Mouse (Mus musculus): Measurements from ENCODE around the gene Tnfsf11.

Tnfsf11 gene

GRCm38 (mm10) chr14:78287906-78288800, 19.7 kb downstream of the Tnfsf11 start:
- DNase-seq: peak; percentile 23 to 43

- DNase-seq: no peak
Observed at GRCm38 (mm10) chr14:78286011-78286548, 21.8 kb downstream of the Tnfsf11 start.

GRCm38 (mm10) chr14:78282490-78282889, 25.4 kb downstream of the Tnfsf11 start:
- no peak for DNase-seq

GRCm38 (mm10) chr14:78276395-78276930, 31.4 kb downstream of the Tnfsf11 start:
- no peak for DNase-seq

GRCm38 (mm10) chr14:78274851-78275250, 33.0 kb downstream of the Tnfsf11 start:
- DNase-seq: no peak

GRCm38 (mm10) chr14:78274146-78274545, 33.7 kb downstream of the Tnfsf11 start:
- no peak for DNase-seq

GRCm38 (mm10) chr14:78273571-78273970, 34.3 kb downstream of the Tnfsf11 start:
- DNase-seq: peak; percentile 69 to 71

- no peak for DNase-seq
Observed at GRCm38 (mm10) chr14:78264876-78265275, 43.0 kb downstream of the Tnfsf11 start.

- DNase-seq: no peak
Observed at GRCm38 (mm10) chr14:78262596-78262995, 45.2 kb downstream of the Tnfsf11 start.

GRCm38 (mm10) chr14:78261246-78261645, 46.6 kb downstream of the Tnfsf11 start:
- DNase-seq: no peak

GRCm38 (mm10) chr14:78254017-78254416, 53.8 kb downstream of the Tnfsf11 start:
- DNase-seq: no peak

- no peak for DNase-seq
Observed at GRCm38 (mm10) chr14:78246601-78247000, 61.2 kb downstream of the Tnfsf11 start.

- DNase-seq: no peak
Observed at GRCm38 (mm10) chr14:78244811-78245210, 63.0 kb downstream of the Tnfsf11 start.

- no peak for DNase-seq
Observed at GRCm38 (mm10) chr14:78239346-78239745, 68.5 kb downstream of the Tnfsf11 start.

- no peak for DNase-seq
Observed at GRCm38 (mm10) chr14:78237238-78237637, 70.6 kb downstream of the Tnfsf11 start.

- DNase-seq: no peak
Observed at GRCm38 (mm10) chr14:78236144-78236543, 71.7 kb downstream of the Tnfsf11 start.

GRCm38 (mm10) chr14:78235296-78235695, 72.5 kb downstream of the Tnfsf11 start:
- no peak for DNase-seq

GRCm38 (mm10) chr14:78229012-78229411, 78.8 kb downstream of the Tnfsf11 start:
- no peak for DNase-seq

All from thymus, postnatal 36 days (tissue).